Mouse (Mus musculus) hindbrain, embryonic 15.5 days (tissue): ENCODE results near the gene Map3k5. TPM values are rescaled to one million over a fixed set of nuclear protein-coding genes. Genes with fewer than 3 reads are reported as not detected.

Experiments
- ATAC-seq: fragments of 200-750 bp; cut with Nextera tagmentation; 2 replicates; pipeline ENCODE4 v1.8.0; 2017; ENCODE audit warnings: low read depth, moderate number of reproducible peaks, moderate TSS enrichment; ENCODE audit not compliant: low FRiP score
- H3K27ac ChIP-seq: fragments of 300-500 bp; sonication (generic); replicated peaks from 2 replicates; pipeline ENCODE4 v1.5.1; 2015; ENCODE audit warnings: mild to moderate bottlenecking, inconsistent platforms
- H3K27me3 ChIP-seq: fragments of 300-500 bp; sonication (generic); 2 replicates; pipeline ENCODE4 v1.6.1; 2015; ENCODE audit warnings: control low read depth, inconsistent platforms
- H3K36me3 ChIP-seq: fragments of 300-500 bp; sonication (generic); 2 replicates; pipeline ENCODE4 v1.6.1; 2015; ENCODE audit warnings: control low read depth, inconsistent platforms
- H3K4me1 ChIP-seq: fragments of 300-500 bp; sonication (generic); replicated peaks from 2 replicates; pipeline ENCODE4 v1.6.1; 2015; ENCODE audit warnings: control low read depth, inconsistent platforms
- H3K4me2 ChIP-seq: fragments of 300-500 bp; sonication (generic); 2 replicates; pipeline ENCODE4 v1.6.1; 2015; ENCODE audit warnings: moderate library complexity, mild to moderate bottlenecking, inconsistent platforms
- H3K4me3 ChIP-seq: fragments of 300-500 bp; sonication (generic); 2 replicates; pipeline ENCODE4 v1.5.1; 2015; ENCODE audit warnings: mild to moderate bottlenecking, inconsistent platforms
- H3K9ac ChIP-seq: fragments of 300-500 bp; sonication (generic); 2 replicates; pipeline ENCODE4 v1.6.1; 2015; ENCODE audit warnings: inconsistent platforms
- H3K9me3 ChIP-seq: fragments of 300-500 bp; sonication (generic); 2 replicates; pipeline ENCODE4 v1.6.1; 2016; ENCODE audit warnings: control low read depth, inconsistent platforms
- WGBS: fragments of 180-500 bp; shearing (Covaris S2); methylation state at CpG from one replicate; pipeline ENCODE4 v1.1.7; 2015; 5-methylcytosine and 5-hydroxymethylcytosine counted together
- polyA plus RNA-seq: library from polyadenylated mRNA; unstranded; fragments of >200 nt; fragmentation: Nextera tagmentation; extraction: Ambion mirVana; gene quantifications from 2 replicates; pipeline ENCODE4 v1.2.1, GENCODE M21; 2015

The Map3k5 gene
- polyA plus RNA-seq, 1 experiment from 2014 or later: 1.2 TPM

DNA sequence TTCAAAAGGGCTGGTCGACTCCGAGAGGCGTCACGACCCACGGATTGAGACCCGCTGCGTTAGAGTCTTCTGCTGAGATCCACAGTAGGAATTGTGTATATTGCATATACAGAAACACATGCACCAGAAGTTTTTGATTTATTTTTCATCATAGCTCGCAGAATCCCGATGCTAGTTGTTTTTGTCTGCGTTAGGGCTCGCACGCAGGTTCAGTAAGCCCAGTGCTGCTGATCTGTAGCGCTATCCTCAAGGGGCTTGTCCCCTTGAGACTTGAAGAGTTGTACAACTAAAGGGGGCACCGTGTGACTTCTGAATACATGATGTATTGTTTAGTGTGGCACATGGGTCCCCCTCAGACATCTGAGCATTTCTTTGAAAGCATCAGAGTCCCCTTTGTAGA lies 172.8 kb downstream of the Map3k5 start:
- Histone ChIP-seq H3K9ac (no peak overlapping the region), H3K4me2 (no peak overlapping the region), H3K4me1 (no peaks in the 10 kb centered on the region), H3K9me3 (no peaks in the 10 kb centered on the region), H3K36me3 (no peaks in the 10 kb centered on the region), H3K27me3 (no peaks in the 10 kb centered on the region), H3K27ac (no peak overlapping the region), H3K4me3 (no peak overlapping the region)
- no peak for ATAC-seq
- WGBS: 94% methylated on average over 14 of the region's 14 CpGs

- Histone ChIP-seq H3K4me3 (no peak overlapping the region), H3K27me3 (no peaks in the 10 kb centered on the region), H3K4me2 (no peak overlapping the region), H3K9me3 (no peaks in the 10 kb centered on the region), H3K36me3 (no peaks in the 10 kb centered on the region), H3K9ac (no peak overlapping the region), H3K27ac (no peak overlapping the region), H3K4me1 (no peaks in the 10 kb centered on the region)
- WGBS: 92% methylated on average over 5 of the region's 5 CpGs
- no peak for ATAC-seq
These were observed 177.2 kb downstream of the Map3k5 start for GRCm38 (mm10) chr10:20111508-20111907.

- Histone ChIP-seq H3K4me1 (no peaks in the 10 kb centered on the region), H3K36me3 (no peaks in the 10 kb centered on the region), H3K27me3 (no peaks in the 10 kb centered on the region), H3K9me3 (no peaks in the 10 kb centered on the region), H3K9ac (no peak overlapping the region), H3K4me3 (no peak overlapping the region), H3K27ac (no peak overlapping the region), H3K4me2 (no peak overlapping the region)
- WGBS: 73% methylated on average over 18 of the region's 18 CpGs
- no peak for ATAC-seq
These were observed 178.0 kb downstream of the Map3k5 start for GRCm38 (mm10) chr10:20112026-20112973.

- 80% methylated on average over 15 of the region's 15 CpGs for WGBS
- Histone ChIP-seq H3K4me1 (no peaks in the 10 kb centered on the region), H3K4me2 (no peak overlapping the region), H3K27ac (no peak overlapping the region), H3K27me3 (no peaks in the 10 kb centered on the region), H3K9ac (no peak overlapping the region), H3K36me3 (no peaks in the 10 kb centered on the region), H3K9me3 (no peaks in the 10 kb centered on the region), H3K4me3 (no peak overlapping the region)
- no peak for ATAC-seq
These were observed 185.5 kb downstream of the Map3k5 start for GRCm38 (mm10) chr10:20119504-20120425.

DNA sequence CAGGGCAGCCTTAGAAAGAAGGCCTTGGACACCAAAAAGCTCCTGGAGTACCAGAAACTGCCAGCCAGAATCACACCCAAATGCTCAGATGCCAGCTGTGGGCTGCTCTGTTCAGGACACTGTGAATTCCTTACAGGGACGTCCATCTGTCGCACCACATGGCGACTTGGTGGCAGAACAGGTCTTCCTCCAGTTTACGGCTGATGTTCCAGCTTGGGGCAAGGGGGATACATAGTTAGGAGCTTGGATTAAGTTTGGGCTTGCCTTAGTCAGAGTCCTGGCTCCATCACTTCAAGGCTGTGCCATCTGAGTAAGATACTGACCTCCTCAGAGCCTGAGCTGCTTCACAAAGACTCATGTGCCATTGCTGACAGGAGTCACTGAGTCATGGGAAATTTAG lies 187.7 kb downstream of the Map3k5 start:
- Histone ChIP-seq H3K9me3 (no peaks in the 10 kb centered on the region), H3K9ac (no peak overlapping the region), H3K4me3 (no peak overlapping the region), H3K4me2 (no peak overlapping the region), H3K4me1 (no peaks in the 10 kb centered on the region), H3K27ac (no peak overlapping the region), H3K36me3 (no peaks in the 10 kb centered on the region), H3K27me3 (no peaks in the 10 kb centered on the region)
- WGBS: 72% methylated on average over 4 of the region's 4 CpGs
- no peak for ATAC-seq

DNA sequence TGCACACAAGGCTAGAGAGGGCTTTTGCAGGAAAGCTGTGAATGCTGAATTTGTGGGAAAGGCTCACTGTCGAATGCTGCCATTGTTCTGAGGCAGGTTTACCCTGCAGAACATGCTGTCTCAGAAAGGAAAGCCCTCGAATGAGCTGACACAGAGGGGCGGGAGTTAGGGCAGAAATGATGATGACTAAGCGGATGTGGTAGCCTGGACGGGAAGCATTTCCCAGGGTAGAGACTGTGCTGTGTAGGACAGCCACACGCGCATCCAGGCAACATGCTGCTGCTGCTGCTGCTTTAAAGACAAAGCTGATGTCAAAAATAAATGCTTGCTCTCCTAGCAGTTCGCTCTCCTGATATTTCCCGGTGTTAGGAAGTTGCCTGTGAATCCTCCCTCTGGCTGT lies 189.1 kb downstream of the Map3k5 start:
- H3K4me2 ChIP-seq: no peak overlapping the region
- ATAC-seq: 0 out of 2 replicates have a peak, but pooled peaks have one; percentile 55
- H3K9ac ChIP-seq: no peak overlapping the region
- no peak overlapping the region for H3K4me3 ChIP-seq
- H3K9me3 ChIP-seq: no peaks in the 10 kb centered on the region
- H3K27ac ChIP-seq: no peak overlapping the region
- no peaks in the 10 kb centered on the region for H3K4me1 ChIP-seq
- 28% methylated on average over 9 of the region's 9 CpGs for WGBS
- H3K27me3 ChIP-seq: no peaks in the 10 kb centered on the region
- H3K36me3 ChIP-seq: no peaks in the 10 kb centered on the region

DNA sequence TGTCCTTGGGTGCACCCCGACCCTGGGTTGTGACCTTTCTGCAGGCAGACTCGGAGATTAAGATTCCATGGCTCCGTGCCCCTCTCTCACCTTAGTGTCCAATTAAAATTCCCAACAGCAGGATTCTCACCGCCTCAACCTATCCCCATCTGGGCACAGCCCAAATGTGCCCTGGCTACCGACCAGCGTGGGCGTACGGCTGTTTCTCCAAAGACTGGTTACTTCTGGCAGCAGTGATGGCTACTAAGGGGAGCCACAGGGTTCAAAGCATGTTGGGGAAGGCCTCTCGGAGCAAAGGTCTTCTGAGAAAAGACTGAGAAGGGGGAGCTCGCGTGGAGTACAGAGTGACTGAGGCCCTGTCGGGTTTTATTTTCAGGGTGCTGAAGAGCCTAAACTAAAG lies 190.3 kb downstream of the Map3k5 start:
- H3K4me3 ChIP-seq: no peak overlapping the region
- no peaks in the 10 kb centered on the region for H3K4me1 ChIP-seq
- WGBS: 85% methylated on average over 12 of the region's 12 CpGs
- H3K36me3 ChIP-seq: no peaks in the 10 kb centered on the region
- no peak for ATAC-seq
- H3K27me3 ChIP-seq: no peaks in the 10 kb centered on the region
- H3K27ac ChIP-seq: no peak overlapping the region
- H3K4me2 ChIP-seq: no peak overlapping the region
- H3K9me3 ChIP-seq: no peaks in the 10 kb centered on the region
- no peak overlapping the region for H3K9ac ChIP-seq

DNA sequence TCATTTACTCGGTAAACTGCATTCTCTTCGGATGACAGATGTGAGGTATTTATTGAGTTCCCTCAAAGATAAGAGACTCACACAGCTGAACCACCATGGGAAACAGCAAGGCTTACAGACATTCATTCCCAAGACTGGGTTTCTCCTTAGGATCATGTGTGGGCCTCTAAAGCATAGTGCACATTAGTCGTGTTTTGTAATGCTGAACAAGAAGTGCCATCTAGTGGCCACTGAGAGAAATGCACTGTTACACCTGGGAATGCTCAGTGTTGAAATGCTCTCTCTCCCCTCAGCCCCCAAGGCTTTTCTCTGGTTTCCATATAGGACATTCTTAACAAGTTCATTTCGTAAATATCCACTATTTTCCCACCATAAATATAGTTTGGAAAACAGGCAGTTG lies 191.0 kb downstream of the Map3k5 start:
- Histone ChIP-seq H3K27ac (no peak overlapping the region), H3K9me3 (no peaks in the 10 kb centered on the region), H3K36me3 (no peaks in the 10 kb centered on the region), H3K27me3 (no peaks in the 10 kb centered on the region), H3K4me2 (no peak overlapping the region), H3K4me1 (no peaks in the 10 kb centered on the region), H3K4me3 (no peak overlapping the region), H3K9ac (no peak overlapping the region)
- WGBS: 50% methylated on average over 4 of the region's 4 CpGs
- peak; percentile 70; the same call in 1 of the 2 replicates for ATAC-seq

DNA sequence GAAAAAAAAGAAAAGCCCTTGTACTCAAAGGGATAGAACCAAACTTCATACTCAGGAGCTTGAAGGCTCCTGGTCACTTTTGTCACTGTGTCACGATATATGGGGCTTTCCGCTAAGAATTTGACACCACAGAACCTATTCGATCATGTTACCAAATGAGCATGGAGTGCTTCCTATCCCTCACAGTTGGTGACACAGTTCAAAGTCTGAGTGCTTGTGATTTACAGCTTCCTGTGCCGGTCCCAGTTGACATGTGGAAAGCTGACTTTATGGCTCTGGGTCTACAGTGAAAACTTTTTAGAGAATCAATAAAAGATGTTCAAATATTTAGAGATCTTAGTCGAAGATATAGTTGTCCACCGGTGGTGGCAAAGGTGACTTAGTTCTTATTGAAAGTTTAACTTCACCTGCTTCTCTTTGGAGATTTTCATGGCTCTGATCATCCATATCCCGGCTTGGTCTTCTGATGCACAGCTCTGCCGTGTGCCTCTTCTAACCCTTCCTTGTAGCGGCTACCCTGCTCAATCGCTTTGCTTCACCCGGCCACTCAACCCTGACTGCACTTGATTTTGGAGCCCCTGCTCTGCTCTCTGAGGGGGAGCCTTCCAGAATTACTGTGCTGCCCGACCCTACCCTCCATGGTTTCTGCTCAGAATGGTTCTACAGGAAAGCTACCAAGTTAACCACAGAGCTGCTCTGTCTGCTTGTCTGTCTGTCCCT lies 198.8 kb downstream of the Map3k5 start:
- H3K36me3 ChIP-seq: no peaks in the 10 kb centered on the region
- ATAC-seq: no peak
- WGBS: 92% methylated on average over 12 of the region's 12 CpGs

DNA sequence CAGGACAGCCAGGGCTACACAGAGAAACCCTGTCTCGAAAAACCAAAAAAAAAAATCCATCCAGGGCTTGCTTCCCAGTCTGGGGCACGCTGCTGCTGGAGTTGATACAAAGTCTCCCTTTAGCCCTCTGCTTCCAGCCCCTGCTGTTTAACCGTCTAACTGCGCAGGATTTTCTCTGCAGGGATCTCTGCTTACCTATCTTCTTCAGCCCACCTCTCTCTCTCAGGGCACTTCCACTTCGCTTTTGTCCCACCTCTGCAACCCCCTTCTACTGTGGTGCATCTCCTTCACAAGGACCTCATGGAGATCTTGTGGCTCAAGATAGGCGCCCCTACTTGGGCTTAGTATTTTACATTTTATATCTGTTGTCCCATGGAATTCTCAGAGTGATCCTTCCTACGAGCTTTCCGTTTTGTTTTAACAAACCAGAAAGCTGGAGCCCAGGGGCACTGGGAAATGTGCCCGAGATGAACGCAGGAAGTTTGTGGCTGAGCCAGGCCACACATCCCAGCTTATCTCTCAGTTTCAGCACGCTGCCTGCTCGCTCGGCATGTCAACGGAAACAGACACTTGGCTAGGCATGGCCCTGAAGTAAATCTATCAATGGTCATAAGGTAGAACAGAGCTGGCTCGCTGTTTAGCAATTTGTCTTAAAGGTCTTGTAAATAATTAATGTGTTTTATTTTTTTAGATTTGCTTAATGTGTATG lies 201.2 kb downstream of the Map3k5 start:
- Histone ChIP-seq H3K36me3 (no peaks in the 10 kb centered on the region), H3K4me1 (no peaks in the 10 kb centered on the region), H3K27ac (no peak overlapping the region), H3K9me3 (no peaks in the 10 kb centered on the region), H3K27me3 (no peaks in the 10 kb centered on the region), H3K4me3 (no peak overlapping the region), H3K9ac (no peak overlapping the region), H3K4me2 (no peak overlapping the region)
- WGBS: 79% methylated on average over 15 of the region's 15 CpGs
- no peak for ATAC-seq

More for the DNA sequence above, 198.8 kb downstream of the Map3k5 start:
- H3K9ac ChIP-seq: no peak overlapping the region
- no peak overlapping the region for H3K4me3 ChIP-seq
- no peaks in the 10 kb centered on the region for H3K9me3 ChIP-seq
- no peaks in the 10 kb centered on the region for H3K27me3 ChIP-seq
- no peak overlapping the region for H3K4me2 ChIP-seq
- no peaks in the 10 kb centered on the region for H3K4me1 ChIP-seq
- no peak overlapping the region for H3K27ac ChIP-seq

- H3K36me3 ChIP-seq: no peaks in the 10 kb centered on the region
- ATAC-seq: no peak
- WGBS: 94% methylated on average over 1 of the region's 1 CpGs
- H3K4me2 ChIP-seq: no peak overlapping the region
- H3K27me3 ChIP-seq: no peaks in the 10 kb centered on the region
- no peaks in the 10 kb centered on the region for H3K9me3 ChIP-seq
- no peak overlapping the region for H3K27ac ChIP-seq
- H3K4me3 ChIP-seq: no peak overlapping the region
- H3K9ac ChIP-seq: no peak overlapping the region
- H3K4me1 ChIP-seq: no peaks in the 10 kb centered on the region
These were observed 202.2 kb downstream of the Map3k5 start for GRCm38 (mm10) chr10:20136505-20136904.
